Mouse (Mus musculus) gastrocnemius, adult 2 months (tissue): ENCODE data around the gene Dhx33. TPM values are rescaled to one million over a fixed set of nuclear protein-coding genes. Genes with fewer than 3 reads are reported as not detected.

Experiments
- DNase-seq: peaks from one replicate; pipeline ENCODE4 v3.0.0; 2022
- H3K27ac ChIP-seq: fragments of 200-600 bp; 2 replicates; pipeline ENCODE4 v1.8.1; 2022; ENCODE audit warnings: mild to moderate bottlenecking
- H3K4me3 ChIP-seq: fragments of 200-600 bp; 2 replicates; pipeline ENCODE4 v1.8.1; 2022; ENCODE audit warnings: mild to moderate bottlenecking, moderate library complexity
- CTCF ChIP-seq: fragments of 200-600 bp; IDR thresholded peaks from 2 replicates; pipeline ENCODE4 v1.8.1; 2022; ENCODE audit warnings: antibody characterized with exemption, mild to moderate bottlenecking, moderate library complexity
- intact Hi-C: fragments of 180-260 bp; cut with DNase I; formaldehyde crosslinking; loops from one replicate; pipeline ENCODE4 v1.15.1; 2025
- total RNA-seq, 2 experiments: library from RNA; stranded (reverse); gene quantifications; 2 replicates each; pipeline ENCODE4 v1.2.3; 2021

Gene Dhx33
- total RNA-seq, 2 experiments from 2014 or later, result 8.4 to 10.3 TPM

- intact Hi-C loops, result no loop called here
These were observed 12.8 kb upstream of the Dhx33 start for GRCm38 (mm10) chr11:71017051-71017450.

GRCm38 (mm10) chr11:71012743-71013142 lies 8.5 kb upstream of the Dhx33 start:
- no peak for DNase-seq
- intact Hi-C loops, result no loop called here
- no peak overlapping the region for H3K4me3 ChIP-seq
- no peak for TF ChIP-seq CTCF
- no peak overlapping the region for H3K27ac ChIP-seq

More at GRCm38 (mm10) chr11:71017051-71017450, 12.8 kb upstream of the Dhx33 start:
- DNase-seq, result no peak
- Histone ChIP-seq H3K27ac (no peak overlapping the region), H3K4me3 (no peak overlapping the region)
- TF ChIP-seq CTCF, result no peak

GRCm38 (mm10) chr11:71008321-71008720 lies 4.1 kb upstream of the Dhx33 start:
- intact Hi-C loops, result no loop called here
- peak overlapping the region; percentile 56 for H3K27ac ChIP-seq
- H3K4me3 ChIP-seq, result no peak overlapping the region
- no peak for TF ChIP-seq CTCF
- DNase-seq, result peak; percentile 37

- DNase-seq, result no peak
- Histone ChIP-seq H3K4me3 (no peak overlapping the region), H3K27ac (peak overlapping the region; percentile 56)
- TF ChIP-seq CTCF, result no peak
- intact Hi-C loops, result no loop called here
These were observed 3.6 kb upstream of the Dhx33 start for GRCm38 (mm10) chr11:71007831-71008230.

GRCm38 (mm10) chr11:71007026-71007425 lies 2.8 kb upstream of the Dhx33 start:
- Histone ChIP-seq H3K27ac (no peak overlapping the region; the same call in 1 of the 2 replicates), H3K4me3 (no peak overlapping the region)
- intact Hi-C loops, result no loop called here
- DNase-seq, result no peak
- no peak for TF ChIP-seq CTCF

- H3K27ac ChIP-seq, result peak overlapping the region; percentile 91
- peak overlapping the region; percentile 98 for H3K4me3 ChIP-seq
- TF ChIP-seq CTCF, result no peak
- DNase-seq, result no peak
- intact Hi-C loops, result no loop called here
These were observed 809 bp upstream of the Dhx33 start for GRCm38 (mm10) chr11:71005046-71005445.

- DNase-seq, result no peak
- intact Hi-C loops, result loop anchor here (1.0 kb wide), 1 partner anchor 20 kb away; the partner anchor contains the start of gene C1qbp
- no peak for TF ChIP-seq CTCF
- H3K27ac ChIP-seq, result peak overlapping the region; percentile 91
- peak overlapping the region; percentile 98 for H3K4me3 ChIP-seq
These were observed 474 bp downstream of the Dhx33 start for GRCm38 (mm10) chr11:71003611-71004315.

- no peak overlapping the region for H3K4me3 ChIP-seq
- no peak for DNase-seq
- TF ChIP-seq CTCF, result no peak
- intact Hi-C loops, result no loop called here
- H3K27ac ChIP-seq, result no peak overlapping the region
These were observed 3.1 kb downstream of the Dhx33 start for GRCm38 (mm10) chr11:71001167-71001566.

GRCm38 (mm10) chr11:70982557-70983228 lies 21.5 kb downstream of the Dhx33 start, which contains the start of gene C1qbp:
Gene C1qbp (minus strand): TSS chr11:70983026.
- no peak; the same call in 1 of the 2 replicates for TF ChIP-seq CTCF
- DNase-seq, result peak; percentile 98
- H3K27ac ChIP-seq, result peak within 1 kb of the TSS; percentile 96
- H3K4me3 ChIP-seq, result peak within 1 kb of the TSS; percentile 86
- intact Hi-C loops, result loop anchor here (1.0 kb wide), 2 partner anchors 22 to 37 kb away; partner anchors contain the start of genes Derl2, Dhx33 and Mis12

GRCm38 (mm10) chr11:70982030-70982429 lies 22.2 kb downstream of the Dhx33 start:
- H3K27ac ChIP-seq, result peak overlapping the region; percentile 96
- DNase-seq, result no peak
- intact Hi-C loops, result loop anchor here (1.0 kb wide), 1 partner anchor 37 kb away; the partner anchor contains the start of genes Derl2 and Mis12
- TF ChIP-seq CTCF, result no peak
- peak overlapping the region; percentile 86 for H3K4me3 ChIP-seq

- no peak overlapping the region for H3K4me3 ChIP-seq
- no peak overlapping the region for H3K27ac ChIP-seq
- no peak for TF ChIP-seq CTCF
- intact Hi-C loops, result no loop called here
- DNase-seq, result no peak
These were observed 23.3 kb downstream of the Dhx33 start for GRCm38 (mm10) chr11:70980751-70981510.

- Histone ChIP-seq H3K4me3 (no peak overlapping the region), H3K27ac (no peak overlapping the region)
- intact Hi-C loops, result no loop called here
- DNase-seq, result no peak
- no peak for TF ChIP-seq CTCF
These were observed 24.0 kb downstream of the Dhx33 start for GRCm38 (mm10) chr11:70980232-70980631.
